Mouse (Mus musculus): ENCODE measurements around the gene Ttc22. TPM values are rescaled to one million over a fixed set of nuclear protein-coding genes. Genes with fewer than 3 reads are reported as not detected.

Ttc22 gene
- polyA plus RNA-seq (2015; fragmentation: Nextera tagmentation; extraction: Ambion mirVana): 26.9 and 28.2 TPM in 2 replicates

- peak; percentile 74 for DNase-seq (ENCODE audit: low spot score)
These were observed at the start of gene Ttc22 for GRCm38 (mm10) chr4:106622030-106622493. Gene Ttc22 (plus strand): TSS chr4:106622432.

GRCm38 (mm10) chr4:106575022-106575421 lies 47.2 kb upstream of the Ttc22 start:
- Histone ChIP-seq H3K27me3 (ENCODE audit: control insufficient read depth, insufficient read depth, low read length) (no peaks in the 10 kb centered on the region), H3K9me3 (ENCODE audit: control insufficient read depth, low read length) (no peaks in the 10 kb centered on the region), H3K4me2 (replicated peaks; ENCODE audit: low read depth) (no peak overlapping the region), H3K9ac (ENCODE audit: low read length) (no peak overlapping the region), H3K36me3 (ENCODE audit: control insufficient read depth, insufficient read depth, low read length) (peaks cover 31% of the 10 kb centered on the region), H3K4me1 (replicated peaks; ENCODE audit: control insufficient read depth, insufficient read depth) (no peaks in the 10 kb centered on the region; the same call in 1 of the 2 replicates), H3K4me3 (ENCODE audit: low read depth, low read length) (no peak overlapping the region), H3K27ac (replicated peaks) (no peak overlapping the region)
- ATAC-seq (ENCODE audit: low FRiP score, low TSS enrichment) (no peak; the same call in 1 of the 2 replicates), DNase-seq (ENCODE audit: low spot score) (no peak)
- WGBS: 69% methylated on average over 8 of the region's 8 CpGs
- no peak for TF ChIP-seq EP300 (optimal IDR thresholded peaks at IDR 0.05)
- no peak for TF ChIP-seq CTCF (IDR thresholded peaks at IDR 0.05; ENCODE audit: low read depth)

More at GRCm38 (mm10) chr4:106622030-106622493, at the start of gene Ttc22:
- H3K9me3 ChIP-seq (ENCODE audit: control insufficient read depth, low read length): no peaks in the 10 kb centered on the region
- H3K9ac ChIP-seq (ENCODE audit: low read length): peak within 1 kb of the TSS; percentile 51
- no peaks in the 10 kb centered on the region; the same call in 1 of the 2 replicates for H3K4me1 ChIP-seq (replicated peaks; ENCODE audit: control insufficient read depth, insufficient read depth)
- peak; percentile 88 for ATAC-seq (ENCODE audit: low FRiP score, low TSS enrichment)
- H3K36me3 ChIP-seq (ENCODE audit: control insufficient read depth, insufficient read depth, low read length): no peaks in the 10 kb centered on the region
- H3K27ac ChIP-seq (replicated peaks): peak within 1 kb of the TSS; percentile 69
- H3K4me3 ChIP-seq (ENCODE audit: low read depth, low read length): peak within 1 kb of the TSS; percentile 37
- TF ChIP-seq CTCF (IDR thresholded peaks at IDR 0.05; ENCODE audit: low read depth) (no peak), EP300 (optimal IDR thresholded peaks at IDR 0.05) (peak; percentile 56)
- H3K4me2 ChIP-seq (replicated peaks; ENCODE audit: low read depth): peak within 1 kb of the TSS; percentile 57
- WGBS: 18% methylated on average over 15 of the region's 16 CpGs
- no peaks in the 10 kb centered on the region for H3K27me3 ChIP-seq (ENCODE audit: control insufficient read depth, insufficient read depth, low read length)

- Histone ChIP-seq H3K27ac (replicated peaks) (no peak overlapping the region), H3K9me3 (ENCODE audit: control insufficient read depth, low read length) (no peaks in the 10 kb centered on the region), H3K27me3 (ENCODE audit: control insufficient read depth, insufficient read depth, low read length) (no peaks in the 10 kb centered on the region), H3K4me1 (replicated peaks; ENCODE audit: control insufficient read depth, insufficient read depth) (no peaks in the 10 kb centered on the region; the same call in 1 of the 2 replicates), H3K36me3 (ENCODE audit: control insufficient read depth, insufficient read depth, low read length) (peaks cover 28% of the 10 kb centered on the region), H3K4me3 (ENCODE audit: low read depth, low read length) (no peak overlapping the region), H3K4me2 (replicated peaks; ENCODE audit: low read depth) (no peak overlapping the region), H3K9ac (ENCODE audit: low read length) (no peak overlapping the region)
- DNase-seq (ENCODE audit: low spot score): no peak
- TF ChIP-seq EP300 (optimal IDR thresholded peaks at IDR 0.05) (no peak), CTCF (IDR thresholded peaks at IDR 0.05; ENCODE audit: low read depth) (no peak)
- no peak for ATAC-seq (ENCODE audit: low FRiP score, low TSS enrichment)
- 82% methylated on average over 7 of the region's 7 CpGs for WGBS
These were observed 44.7 kb upstream of the Ttc22 start for GRCm38 (mm10) chr4:106577511-106577910.

DNA sequence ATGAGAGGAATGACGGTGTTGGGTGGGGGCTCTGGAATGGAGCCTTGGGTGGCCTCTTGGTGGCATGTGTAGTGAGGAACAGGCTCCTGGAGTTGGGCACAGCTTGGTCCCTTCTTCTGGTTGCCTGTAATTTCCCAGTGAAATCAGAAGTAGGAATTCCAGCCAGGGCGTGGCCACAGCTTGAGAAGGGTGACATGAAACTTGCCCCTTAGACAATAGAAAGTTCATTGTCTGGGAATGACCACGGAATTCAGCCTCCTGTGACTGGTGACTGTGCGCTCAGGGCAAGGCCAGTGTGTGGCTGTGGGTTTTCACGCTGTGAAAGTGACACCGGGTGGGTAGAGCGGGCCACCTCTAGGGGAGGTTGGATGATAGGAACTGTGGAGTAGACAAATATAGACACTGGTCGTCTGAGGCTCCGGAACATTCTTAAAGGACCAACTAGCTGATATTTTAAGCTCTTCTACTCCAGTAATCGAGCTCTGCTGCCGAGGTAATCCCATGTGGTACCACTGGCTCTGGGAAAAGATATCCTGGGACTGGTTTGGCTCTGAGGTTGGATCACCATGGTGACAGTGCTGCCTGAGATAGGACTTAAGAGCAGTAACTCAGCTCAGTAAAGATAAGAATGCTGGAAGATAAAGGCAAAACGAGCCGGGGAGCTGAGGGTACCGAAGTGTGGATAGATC lies 40.9 kb upstream of the Ttc22 start:
- H3K4me2 ChIP-seq (replicated peaks; ENCODE audit: low read depth): no peak overlapping the region
- WGBS: 65% methylated on average over 14 of the region's 14 CpGs

GRCm38 (mm10) chr4:106581865-106582204 lies 40.4 kb upstream of the Ttc22 start:
- Histone ChIP-seq H3K4me1 (replicated peaks; ENCODE audit: control insufficient read depth, insufficient read depth) (no peaks in the 10 kb centered on the region), H3K36me3 (ENCODE audit: control insufficient read depth, insufficient read depth, low read length) (peaks cover 22% of the 10 kb centered on the region), H3K27ac (replicated peaks) (peak overlapping the region; percentile 80), H3K9me3 (ENCODE audit: control insufficient read depth, low read length) (no peaks in the 10 kb centered on the region), H3K4me2 (replicated peaks; ENCODE audit: low read depth) (no peak overlapping the region), H3K9ac (ENCODE audit: low read length) (no peak overlapping the region), H3K27me3 (ENCODE audit: control insufficient read depth, insufficient read depth, low read length) (no peaks in the 10 kb centered on the region), H3K4me3 (ENCODE audit: low read depth, low read length) (no peak overlapping the region)
- TF ChIP-seq CTCF (IDR thresholded peaks at IDR 0.05; ENCODE audit: low read depth) (no peak), EP300 (optimal IDR thresholded peaks at IDR 0.05) (no peak)
- DNase-seq (ENCODE audit: low spot score) (no peak), ATAC-seq (ENCODE audit: low FRiP score, low TSS enrichment) (no peak)
- 79% methylated on average over 15 of the region's 15 CpGs for WGBS

More for the DNA sequence above, 40.9 kb upstream of the Ttc22 start:
- peaks cover 17% of the 10 kb centered on the region for H3K36me3 ChIP-seq (ENCODE audit: control insufficient read depth, insufficient read depth, low read length)
- H3K27ac ChIP-seq (replicated peaks): peak overlapping the region; percentile 80
- H3K9me3 ChIP-seq (ENCODE audit: control insufficient read depth, low read length): no peaks in the 10 kb centered on the region
- DNase-seq (ENCODE audit: low spot score) (no peak), ATAC-seq (ENCODE audit: low FRiP score, low TSS enrichment) (no peak)
- no peak overlapping the region for H3K9ac ChIP-seq (ENCODE audit: low read length)
- TF ChIP-seq EP300 (optimal IDR thresholded peaks at IDR 0.05) (no peak), CTCF (IDR thresholded peaks at IDR 0.05; ENCODE audit: low read depth) (no peak)
- H3K4me3 ChIP-seq (ENCODE audit: low read depth, low read length): no peak overlapping the region
- no peaks in the 10 kb centered on the region for H3K27me3 ChIP-seq (ENCODE audit: control insufficient read depth, insufficient read depth, low read length)
- no peaks in the 10 kb centered on the region; the same call in 1 of the 2 replicates for H3K4me1 ChIP-seq (replicated peaks; ENCODE audit: control insufficient read depth, insufficient read depth)

Data from stomach, postnatal 0 days (tissue).